Mouse (Mus musculus) fibroblast of lung, adult 2 months (primary cell): ENCODE measurements around the gene Serp2.
A peak's percentile ranks its signal among the peaks of the same experiment; 100 is the strongest.

ENCODE experiments used
- DNase-seq: peaks from one replicate; pipeline ENCODE4 v3.0.0-alpha.2; 2011; ENCODE audit warnings: low read depth

Serp2 gene

GRCm38 (mm10) chr14:76527030-76527719 lies 29.5 kb downstream of the Serp2 start:
- no peak for DNase-seq

GRCm38 (mm10) chr14:76526467-76526866 lies 30.2 kb downstream of the Serp2 start:
- DNase-seq = no peak

GRCm38 (mm10) chr14:76523344-76523743 lies 33.3 kb downstream of the Serp2 start:
- no peak for DNase-seq

GRCm38 (mm10) chr14:76521308-76521707 lies 35.4 kb downstream of the Serp2 start:
- no peak for DNase-seq

- DNase-seq = no peak
Measured at GRCm38 (mm10) chr14:76520606-76521005, 36.1 kb downstream of the Serp2 start.

GRCm38 (mm10) chr14:76518217-76518616 lies 38.5 kb downstream of the Serp2 start:
- DNase-seq = no peak

- DNase-seq = no peak
Measured at GRCm38 (mm10) chr14:76515620-76516019, 41.1 kb downstream of the Serp2 start.

- DNase-seq = no peak
Measured at GRCm38 (mm10) chr14:76514050-76514585, 42.6 kb downstream of the Serp2 start.

GRCm38 (mm10) chr14:76513395-76514049 lies 43.2 kb downstream of the Serp2 start:
- DNase-seq = no peak

GRCm38 (mm10) chr14:76511971-76512370 lies 44.7 kb downstream of the Serp2 start:
- DNase-seq = peak; percentile 87

- DNase-seq = no peak
Measured at GRCm38 (mm10) chr14:76508701-76509100, 48.0 kb downstream of the Serp2 start.

GRCm38 (mm10) chr14:76507804-76508500 lies 48.7 kb downstream of the Serp2 start:
- no peak for DNase-seq

- DNase-seq = no peak
Measured at GRCm38 (mm10) chr14:76507357-76507756, 49.3 kb downstream of the Serp2 start.

- DNase-seq = no peak
Measured at GRCm38 (mm10) chr14:76506425-76507205, 50.1 kb downstream of the Serp2 start.

GRCm38 (mm10) chr14:76505439-76506220 lies 51.1 kb downstream of the Serp2 start:
- DNase-seq = peak; percentile 91

GRCm38 (mm10) chr14:76505101-76505438 lies 51.6 kb downstream of the Serp2 start:
- DNase-seq = no peak

- DNase-seq = peak; percentile 84
Measured at GRCm38 (mm10) chr14:76504121-76504737, 52.5 kb downstream of the Serp2 start.

GRCm38 (mm10) chr14:76503231-76503851 lies 53.3 kb downstream of the Serp2 start:
- DNase-seq = no peak

- DNase-seq = no peak
Measured at GRCm38 (mm10) chr14:76500036-76500435, 56.7 kb downstream of the Serp2 start.

GRCm38 (mm10) chr14:76499492-76499891 lies 57.2 kb downstream of the Serp2 start:
- DNase-seq = no peak
